Mouse (Mus musculus) kidney, embryonic 15.5 days (tissue): Measurements from ENCODE around the gene Nupr1l. TPM values are rescaled to one million over a fixed set of nuclear protein-coding genes. Genes with fewer than 3 reads are reported as not detected.
"Not testable (repeated sequence)": the region's sequence is repeated elsewhere in the genome, so short reads cannot be mapped to it uniquely, and the experiment has no call there.

Source experiments
- ATAC-seq: fragments of 200-750 bp; cut with Nextera tagmentation; replicated peaks from 2 replicates; pipeline ENCODE4 v1.8.0; 2017; ENCODE audit warnings: moderate TSS enrichment; ENCODE audit not compliant: low FRiP score
- H3K27ac ChIP-seq: fragments of 300-500 bp; sonication (generic); 2 replicates; pipeline ENCODE4 v1.5.1; 2015; ENCODE audit warnings: mild to moderate bottlenecking, inconsistent platforms
- H3K27me3 ChIP-seq: fragments of 300-500 bp; sonication (generic); 2 replicates; pipeline ENCODE4 v1.6.1; 2015; ENCODE audit warnings: inconsistent platforms
- H3K36me3 ChIP-seq: fragments of 300-500 bp; sonication (generic); 2 replicates; pipeline ENCODE4 v1.6.1; 2015; ENCODE audit warnings: inconsistent platforms
- H3K4me1 ChIP-seq: fragments of 300-500 bp; sonication (generic); 2 replicates; pipeline ENCODE4 v1.6.1; 2015; ENCODE audit warnings: inconsistent platforms
- H3K4me2 ChIP-seq: fragments of 300-500 bp; sonication (generic); 2 replicates; pipeline ENCODE4 v1.6.1; 2015; ENCODE audit warnings: moderate library complexity, mild to moderate bottlenecking, inconsistent platforms
- H3K4me3 ChIP-seq: fragments of 300-500 bp; sonication (generic); replicated peaks from 2 replicates; pipeline ENCODE4 v1.5.1; 2015; ENCODE audit warnings: mild to moderate bottlenecking, inconsistent platforms
- H3K9ac ChIP-seq: fragments of 300-500 bp; sonication (generic); 2 replicates; pipeline ENCODE4 v1.6.1; 2015; ENCODE audit warnings: mild to moderate bottlenecking, inconsistent platforms
- H3K9me3 ChIP-seq: fragments of 300-500 bp; sonication (generic); replicated peaks from 2 replicates; pipeline ENCODE4 v1.6.1; 2016; ENCODE audit warnings: inconsistent platforms
- WGBS: fragments of 180-500 bp; shearing (Covaris S2); methylation state at CpG from one replicate; pipeline ENCODE4 v1.1.7; 2015; ENCODE audit warnings: mixed read lengths; 5-methylcytosine and 5-hydroxymethylcytosine counted together
- polyA plus RNA-seq: library from polyadenylated mRNA; unstranded; fragments of >200 nt; fragmentation: Nextera tagmentation; extraction: Ambion mirVana; gene quantifications from 2 replicates; pipeline ENCODE4 v1.2.1, GENCODE M21; 2015

Gene Nupr1l
- polyA plus RNA-seq, 1 experiment from 2014 or later: 4.2 TPM

- ATAC-seq: peak; percentile 100
- Histone ChIP-seq H3K9me3 (no peaks in the 10 kb centered on the region), H3K27ac (peak within 1 kb of the TSS; percentile 98), H3K36me3 (peaks cover 29% of the 10 kb centered on the region), H3K27me3 (no peaks in the 10 kb centered on the region), H3K4me3 (peak within 1 kb of the TSS; percentile 85), H3K4me1 (peaks cover 16% of the 10 kb centered on the region), H3K9ac (peak within 1 kb of the TSS; percentile 94), H3K4me2 (peak within 1 kb of the TSS; percentile 82)
- WGBS: under 1% methylated on average over 46 of the region's 46 CpGs
Observed at GRCm38 (mm10) chr5:129886911-129887636, 21.3 kb upstream of the Nupr1l start, which contains the start of gene Chchd2. Gene Chchd2, minus strand, starts transcription at chr5:129887470.

- not testable (repeated sequence) for ATAC-seq, H3K9ac ChIP-seq, H3K4me3 ChIP-seq, H3K4me2 ChIP-seq, H3K9me3 ChIP-seq, H3K27me3 ChIP-seq, H3K36me3 ChIP-seq, H3K27ac ChIP-seq
- peaks cover 13% of the 10 kb centered on the region for H3K4me1 ChIP-seq
- WGBS: 80% methylated on average over 5 of the region's 7 CpGs
Observed at GRCm38 (mm10) chr5:129890390-129890789, 17.9 kb upstream of the Nupr1l start.

- Histone ChIP-seq H3K4me3 (peak within 1 kb of the TSS; percentile 65), H3K4me1 (peaks cover 12% of the 10 kb centered on the region), H3K4me2 (peak within 1 kb of the TSS; percentile 67), H3K27me3 (no peaks in the 10 kb centered on the region), H3K9me3 (no peaks in the 10 kb centered on the region), H3K36me3 (no peaks in the 10 kb centered on the region), H3K9ac (peak within 1 kb of the TSS; percentile 47), H3K27ac (no peak within 1 kb of the TSS)
- ATAC-seq: peak; percentile 99
- WGBS: 2% methylated on average over 44 of the region's 44 CpGs
Observed at GRCm38 (mm10) chr5:129895198-129896088, 12.9 kb upstream of the Nupr1l start, which contains the start of gene Zbed5. Gene Zbed5, plus strand, starts transcription at chr5:129895723.

GRCm38 (mm10) chr5:129898449-129898848 is 9.9 kb upstream of the Nupr1l start, which contains the start of gene Phkg1:
Gene Phkg1, minus strand, starts transcription at chr5:129898549.
- H3K27me3 ChIP-seq: no peaks in the 10 kb centered on the region
- 93% methylated on average over 1 of the region's 1 CpGs for WGBS
- H3K36me3 ChIP-seq: peaks cover 16% of the 10 kb centered on the region
- no peaks in the 10 kb centered on the region for H3K9me3 ChIP-seq
- H3K4me1 ChIP-seq: peaks cover 12% of the 10 kb centered on the region
- H3K27ac ChIP-seq: no peak within 1 kb of the TSS
- no peak within 1 kb of the TSS for H3K4me2 ChIP-seq
- no peak within 1 kb of the TSS for H3K4me3 ChIP-seq
- no peak for ATAC-seq
- no peak within 1 kb of the TSS for H3K9ac ChIP-seq

GRCm38 (mm10) chr5:129907775-129908174 is 565 bp upstream of the Nupr1l start:
- Histone ChIP-seq H3K36me3 (peaks cover 4% of the 10 kb centered on the region), H3K9me3 (no peaks in the 10 kb centered on the region), H3K4me1 (peaks cover 18% of the 10 kb centered on the region), H3K4me3 (peak overlapping the region; percentile 74), H3K27ac (peak overlapping the region; percentile 96), H3K9ac (peak overlapping the region; percentile 46), H3K4me2 (peak overlapping the region; percentile 90), H3K27me3 (no peaks in the 10 kb centered on the region)
- 34% methylated on average over 4 of the region's 4 CpGs for WGBS
- no peak for ATAC-seq

GRCm38 (mm10) chr5:129909147-129909546 is 807 bp downstream of the Nupr1l start:
- peak overlapping the region; percentile 96 for H3K27ac ChIP-seq
- WGBS: 64% methylated on average over 9 of the region's 9 CpGs
- H3K9ac ChIP-seq: peak overlapping the region; percentile 85; the same call in 1 of the 2 replicates
- H3K4me3 ChIP-seq: peak overlapping the region; percentile 74
- H3K9me3 ChIP-seq: no peaks in the 10 kb centered on the region
- peak; percentile 0; the same call in 1 of the 2 replicates for ATAC-seq
- no peaks in the 10 kb centered on the region for H3K27me3 ChIP-seq
- H3K4me2 ChIP-seq: peak overlapping the region; percentile 90
- peaks cover 18% of the 10 kb centered on the region for H3K4me1 ChIP-seq
- no peaks in the 10 kb centered on the region for H3K36me3 ChIP-seq

- H3K4me2 ChIP-seq: 0 out of 2 replicates have a peak overlapping the region, but pooled peaks have one; percentile 90
- peaks cover 18% of the 10 kb centered on the region for H3K4me1 ChIP-seq
- no peaks in the 10 kb centered on the region for H3K36me3 ChIP-seq
- 80% methylated on average over 7 of the region's 7 CpGs for WGBS
- no peak for ATAC-seq
- no peaks in the 10 kb centered on the region for H3K9me3 ChIP-seq
- H3K9ac ChIP-seq: no peak overlapping the region
- H3K4me3 ChIP-seq: no peak overlapping the region
- no peak overlapping the region for H3K27ac ChIP-seq
- no peaks in the 10 kb centered on the region for H3K27me3 ChIP-seq
Observed at GRCm38 (mm10) chr5:129909591-129909990, 1.3 kb downstream of the Nupr1l start.

- no peak overlapping the region for H3K4me2 ChIP-seq
- no peaks in the 10 kb centered on the region for H3K36me3 ChIP-seq
- ATAC-seq: no peak
- no peak overlapping the region for H3K27ac ChIP-seq
- WGBS: 27% methylated on average over 2 of the region's 2 CpGs
- no peak overlapping the region for H3K9ac ChIP-seq
- H3K4me1 ChIP-seq: peaks cover 6% of the 10 kb centered on the region
- no peaks in the 10 kb centered on the region for H3K27me3 ChIP-seq
- no peak overlapping the region for H3K4me3 ChIP-seq
- no peaks in the 10 kb centered on the region for H3K9me3 ChIP-seq
Observed at GRCm38 (mm10) chr5:129914024-129914423, 5.7 kb downstream of the Nupr1l start.

- H3K36me3 ChIP-seq, H3K4me1 ChIP-seq, H3K4me2 ChIP-seq, H3K4me3 ChIP-seq, ATAC-seq, H3K9ac ChIP-seq, H3K9me3 ChIP-seq, H3K27me3 ChIP-seq, H3K27ac ChIP-seq: not testable (repeated sequence)
- WGBS: 88% methylated on average over 11 of the region's 11 CpGs
Observed at GRCm38 (mm10) chr5:129915491-129915890, 7.2 kb downstream of the Nupr1l start.

- Histone ChIP-seq H3K36me3 (no peaks in the 10 kb centered on the region), H3K27me3 (no peaks in the 10 kb centered on the region), H3K9ac (no peak overlapping the region), H3K4me3 (no peak overlapping the region), H3K9me3 (no peaks in the 10 kb centered on the region), H3K4me2 (no peak overlapping the region), H3K4me1 (no peaks in the 10 kb centered on the region), H3K27ac (no peak overlapping the region)
- no peak for ATAC-seq
- WGBS: 92% methylated on average over 24 of the region's 24 CpGs
Observed at GRCm38 (mm10) chr5:129918065-129918651, 9.8 kb downstream of the Nupr1l start.

- no peak overlapping the region for H3K4me2 ChIP-seq
- no peaks in the 10 kb centered on the region for H3K36me3 ChIP-seq
- no peak for ATAC-seq
- no peak overlapping the region for H3K9ac ChIP-seq
- H3K4me1 ChIP-seq: no peaks in the 10 kb centered on the region
- 84% methylated on average over 9 of the region's 9 CpGs for WGBS
- H3K9me3 ChIP-seq: no peaks in the 10 kb centered on the region
- H3K4me3 ChIP-seq: no peak overlapping the region
- no peaks in the 10 kb centered on the region for H3K27me3 ChIP-seq
- H3K27ac ChIP-seq: no peak overlapping the region
Observed at GRCm38 (mm10) chr5:129918752-129919151, 10.4 kb downstream of the Nupr1l start.
